Mouse (Mus musculus) liver, adult (tissue): Measurements from ENCODE around the gene Plcb4.

Source experiments
- GATA4 ChIP-seq: IDR thresholded peaks from 2 replicates; pipeline ENCODE4 v1.6.1; 2014; ENCODE audit warnings: mild to moderate bottlenecking, low read length; ENCODE audit not compliant: insufficient replicate concordance

The Plcb4 gene

GRCm38 (mm10) chr2:135658486-135659390 lies at the start of gene Plcb4:
Gene Plcb4 (plus strand): TSS chr2:135659011.
- no peak; the same call in 1 of the 2 replicates for TF ChIP-seq GATA4

DNA sequence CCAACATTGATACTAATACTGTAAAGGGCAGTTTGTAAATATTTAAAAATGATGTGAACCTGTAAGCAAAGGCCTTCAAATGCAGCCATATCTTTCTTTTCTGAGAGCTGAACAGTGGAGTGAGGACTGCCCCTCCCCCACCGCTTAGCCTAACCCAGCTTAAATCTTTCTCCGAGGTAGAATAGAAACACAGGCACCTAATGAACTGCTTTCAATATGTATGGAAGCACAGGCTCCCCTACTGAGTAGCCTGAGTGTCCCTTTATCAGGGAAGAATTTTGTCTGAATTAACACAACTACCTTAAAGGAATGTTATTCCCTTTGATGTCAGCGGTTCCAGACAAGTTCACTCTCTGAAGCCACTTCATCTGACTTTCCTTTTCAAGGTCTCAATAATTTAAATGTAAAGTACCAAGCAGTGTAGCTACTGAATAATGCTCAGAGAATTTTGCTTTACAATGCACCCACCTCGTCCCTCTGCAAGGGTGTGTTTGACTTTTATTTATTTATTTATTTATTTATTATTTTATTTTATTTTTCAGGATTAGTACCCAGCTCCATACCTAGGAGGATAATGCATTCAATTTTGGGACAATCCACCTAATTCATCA lies 44.1 kb upstream of the Plcb4 start:
- no peak for TF ChIP-seq GATA4

DNA sequence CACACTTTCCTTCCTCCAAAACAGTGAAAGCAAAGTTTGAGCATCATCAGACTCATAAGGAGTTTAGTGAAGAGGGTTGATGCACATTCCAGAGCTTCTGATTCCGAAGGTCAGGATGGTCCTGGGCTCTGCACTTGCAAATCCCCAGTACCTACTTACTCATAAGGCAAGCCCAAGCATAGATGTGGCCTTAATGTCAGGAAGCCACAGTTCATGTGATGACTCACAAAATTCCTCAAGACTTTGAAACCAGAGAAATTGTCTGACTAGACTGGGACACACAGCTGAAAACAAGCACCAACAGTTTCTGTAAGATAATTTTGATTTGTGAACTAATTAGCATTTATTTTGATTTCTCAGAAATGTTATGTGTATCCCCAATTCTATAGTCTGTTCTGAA lies 42.7 kb upstream of the Plcb4 start:
- no peak for TF ChIP-seq GATA4

GRCm38 (mm10) chr2:135618551-135618950 lies 40.3 kb upstream of the Plcb4 start:
- no peak for TF ChIP-seq GATA4

DNA sequence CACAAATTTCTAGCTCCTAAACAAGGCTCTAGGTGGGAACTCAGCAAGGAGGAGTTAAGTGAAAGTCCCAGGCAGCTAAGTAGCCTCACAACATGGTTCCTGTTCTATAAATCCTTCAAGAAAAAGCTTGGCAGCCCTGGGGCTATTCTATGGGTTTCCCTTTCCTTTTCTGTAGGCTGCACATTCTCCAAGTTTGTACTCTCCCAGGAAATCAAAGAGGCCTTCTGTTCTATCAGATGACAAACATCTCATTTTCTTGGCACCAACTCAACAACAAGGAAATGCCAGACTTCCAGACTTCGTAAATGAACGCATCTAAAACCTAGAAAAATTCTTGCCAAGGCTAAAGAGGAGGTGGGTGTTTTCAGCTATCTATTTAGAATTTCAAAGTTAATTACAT lies 38.9 kb upstream of the Plcb4 start:
- no peak for TF ChIP-seq GATA4

GRCm38 (mm10) chr2:135627821-135628220 lies 31.0 kb upstream of the Plcb4 start:
- TF ChIP-seq GATA4 = no peak

- no peak for TF ChIP-seq GATA4
Measured at GRCm38 (mm10) chr2:135637227-135637626, 21.6 kb upstream of the Plcb4 start.

GRCm38 (mm10) chr2:135641002-135641401 lies 17.8 kb upstream of the Plcb4 start:
- no peak for TF ChIP-seq GATA4

GRCm38 (mm10) chr2:135641636-135642035 lies 17.2 kb upstream of the Plcb4 start:
- TF ChIP-seq GATA4 = no peak

- TF ChIP-seq GATA4 = no peak
Measured at GRCm38 (mm10) chr2:135646226-135646625, 12.6 kb upstream of the Plcb4 start.

DNA sequence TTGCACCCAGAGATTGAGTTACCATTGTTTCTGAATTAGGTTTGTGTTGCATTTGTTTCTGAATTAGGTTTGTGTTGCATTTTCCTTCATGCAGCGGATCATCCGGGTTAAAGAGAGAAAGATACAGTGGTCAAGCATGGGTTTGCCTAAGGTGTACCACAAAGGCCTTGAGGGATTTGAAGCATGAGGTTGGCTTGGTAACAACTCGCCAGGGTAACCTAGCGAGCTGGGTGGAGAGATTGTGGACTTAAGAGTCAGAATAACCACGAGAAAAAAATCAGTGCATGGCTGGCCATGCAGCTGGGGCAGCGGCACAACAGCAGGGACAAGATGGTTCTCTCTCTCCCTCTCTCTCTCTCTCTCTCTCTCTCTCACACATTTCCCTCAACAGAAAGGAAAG lies 12.2 kb upstream of the Plcb4 start:
- no peak for TF ChIP-seq GATA4

DNA sequence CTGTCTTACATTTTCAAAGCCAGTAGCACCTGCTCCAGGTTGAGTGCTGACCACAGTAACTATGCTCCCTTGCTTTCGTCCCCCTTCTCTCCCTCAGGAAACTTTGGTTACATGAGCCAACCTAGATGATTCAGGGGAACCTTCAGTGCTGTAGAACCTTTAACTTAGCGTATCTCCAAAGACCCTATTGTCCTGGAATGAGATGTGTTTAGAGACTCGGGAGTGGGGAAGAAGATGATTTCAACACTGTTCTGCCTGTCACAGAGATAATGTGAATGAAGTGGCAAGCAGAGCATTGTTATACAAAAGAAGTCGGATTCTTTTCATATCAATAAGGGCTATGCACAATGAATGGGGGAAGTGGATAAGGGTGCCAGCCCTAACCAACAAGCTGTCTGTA lies 10.8 kb upstream of the Plcb4 start:
- no peak for TF ChIP-seq GATA4

DNA sequence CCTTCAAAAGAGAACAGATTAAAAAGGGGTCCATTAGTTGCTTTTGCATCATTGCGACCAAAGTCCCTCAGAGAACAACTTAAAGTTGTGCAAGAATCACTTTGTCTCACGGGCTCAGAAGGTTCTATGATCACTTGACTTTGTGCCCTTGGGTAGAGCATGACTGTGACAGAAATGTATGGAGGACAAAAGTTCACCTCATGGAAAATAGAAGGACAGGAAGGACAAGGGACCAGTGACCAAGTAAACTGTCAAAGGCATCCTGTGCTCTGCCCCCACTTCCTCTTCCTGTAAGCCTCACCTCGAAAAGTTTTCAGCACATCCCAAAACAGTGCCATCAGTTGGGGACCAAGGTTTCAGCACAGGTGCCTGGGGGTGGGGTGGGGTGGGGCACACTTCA lies 7.9 kb upstream of the Plcb4 start:
- TF ChIP-seq GATA4 = no peak

DNA sequence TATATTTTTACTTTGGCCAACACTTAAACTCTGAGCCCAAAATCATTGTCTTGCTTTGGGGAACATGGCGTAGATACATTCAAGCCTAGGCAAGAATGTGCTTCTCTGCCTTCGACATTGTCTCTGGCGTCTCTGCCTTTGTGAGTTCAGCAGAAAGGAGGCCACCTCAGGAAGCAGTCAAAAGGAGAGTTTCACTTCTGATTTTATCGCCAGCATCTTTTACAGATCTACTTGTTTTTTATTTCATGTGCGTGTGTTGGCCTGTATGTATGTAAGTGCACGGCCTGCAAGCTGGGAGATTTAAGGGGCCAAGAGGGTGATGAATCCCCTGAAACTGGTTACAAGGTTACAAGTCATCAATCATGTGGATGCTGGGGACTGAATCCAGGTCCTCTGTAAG lies 6.8 kb upstream of the Plcb4 start:
- TF ChIP-seq GATA4 = no peak

DNA sequence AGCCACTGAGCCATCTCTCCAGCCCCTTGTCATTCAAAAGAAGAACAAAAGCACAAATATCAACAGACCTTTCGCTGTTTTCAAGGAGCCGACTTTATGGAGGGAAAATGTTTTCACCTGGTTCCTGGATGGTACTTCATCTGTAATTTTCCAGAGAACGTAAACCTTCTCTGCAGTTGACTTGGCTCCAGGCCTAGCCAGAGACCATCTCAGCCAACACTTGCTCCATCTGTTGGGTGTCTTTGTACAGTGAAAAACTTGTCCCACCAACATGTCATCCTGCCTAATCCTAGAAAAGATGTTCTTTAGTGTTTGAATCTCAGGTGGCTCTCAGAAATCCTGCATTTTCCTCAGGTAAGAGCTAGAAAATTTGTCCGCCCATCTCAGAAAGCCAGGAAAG lies 6.4 kb upstream of the Plcb4 start:
- no peak for TF ChIP-seq GATA4

DNA sequence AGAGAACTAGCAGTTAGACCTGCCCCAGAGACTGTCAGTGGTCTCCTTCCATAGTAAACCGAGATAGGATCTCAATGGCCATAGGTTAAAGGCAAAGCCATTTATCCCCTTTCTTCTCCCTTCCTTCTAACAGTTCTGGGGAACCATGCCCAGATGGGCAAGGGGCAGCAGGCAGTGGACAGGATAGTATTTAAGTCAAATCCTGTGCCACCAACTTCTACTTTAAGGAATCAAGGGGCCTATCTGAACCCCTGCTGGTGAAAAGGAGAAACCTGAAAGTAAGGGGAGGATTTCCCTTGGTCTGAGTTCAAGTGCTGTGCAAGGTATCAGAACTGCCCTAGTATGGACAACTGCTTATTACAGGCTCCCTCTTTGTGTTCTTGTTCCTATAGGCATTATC lies 2.9 kb upstream of the Plcb4 start:
- no peak for TF ChIP-seq GATA4

GRCm38 (mm10) chr2:135656586-135656985 lies 2.2 kb upstream of the Plcb4 start:
- no peak for TF ChIP-seq GATA4
